Mouse (Mus musculus) intestine, embryonic 14.5 days (tissue): ENCODE measurements around the gene Slc25a41. TPM values are rescaled to one million over a fixed set of nuclear protein-coding genes. Genes with fewer than 3 reads are reported as not detected.

ENCODE experiments used
- ATAC-seq: fragments of 200-750 bp; cut with Nextera tagmentation; replicated peaks from 2 replicates; pipeline ENCODE4 v1.8.0; 2017; ENCODE audit warnings: low read depth, moderate number of reproducible peaks, moderate TSS enrichment, moderate library complexity; ENCODE audit not compliant: low FRiP score, low TSS enrichment
- DNase-seq: peaks from one replicate; pipeline ENCODE4 v3.0.0-alpha.2; 2018; ENCODE audit warnings: low spot score
- H3K27ac ChIP-seq: fragments of 300-500 bp; sonication (generic); 2 replicates; pipeline ENCODE4 v1.5.1; 2014; ENCODE audit warnings: low read depth, mild to moderate bottlenecking, control low read depth
- H3K27me3 ChIP-seq: fragments of 300-500 bp; sonication (generic); replicated peaks from 2 replicates; pipeline ENCODE4 v1.6.1; 2014; ENCODE audit warnings: low read length, control low read depth; ENCODE audit not compliant: control insufficient read depth, insufficient read depth
- H3K36me3 ChIP-seq: fragments of 300-500 bp; sonication (generic); 2 replicates; pipeline ENCODE4 v1.6.1; 2014; ENCODE audit warnings: low read length, control low read depth; ENCODE audit not compliant: control insufficient read depth, insufficient read depth
- H3K4me1 ChIP-seq: fragments of 300-500 bp; sonication (generic); replicated peaks from 2 replicates; pipeline ENCODE4 v1.6.1; 2014; ENCODE audit warnings: low read length, control low read depth, mixed read lengths; ENCODE audit not compliant: control insufficient read depth, insufficient read depth
- H3K4me2 ChIP-seq: fragments of 300-500 bp; sonication (generic); 2 replicates; pipeline ENCODE4 v1.6.1; 2014; ENCODE audit warnings: low read length
- H3K4me3 ChIP-seq: fragments of 300-500 bp; sonication (generic); 2 replicates; pipeline ENCODE4 v1.5.1; 2014; ENCODE audit warnings: low read depth, low read length, control low read depth, mixed read lengths
- H3K9ac ChIP-seq: fragments of 300-500 bp; sonication (generic); 2 replicates; pipeline ENCODE4 v1.6.1; 2014; ENCODE audit warnings: mild to moderate bottlenecking, low read length
- H3K9me3 ChIP-seq: fragments of 300-500 bp; sonication (generic); 2 replicates; pipeline ENCODE4 v1.6.1; 2016; ENCODE audit warnings: low read length, control low read depth; ENCODE audit not compliant: control insufficient read depth
- WGBS: fragments of 180-500 bp; shearing (Covaris S2); extraction: QIAGEN DNeasy Blood & Tissue Kit; methylation state at CpG from one replicate; pipeline ENCODE4 v1.1.7; 2014; 5-methylcytosine and 5-hydroxymethylcytosine counted together
- polyA plus RNA-seq: library from polyadenylated mRNA; unstranded; fragments of >200 nt; fragmentation: Nextera tagmentation; extraction: Ambion mirVana; gene quantifications from 2 replicates; pipeline ENCODE4 v1.2.1, GENCODE M21; 2014

Slc25a41 gene
- polyA plus RNA-seq, 1 experiment from 2014 or later, result not detected

GRCm38 (mm10) chr17:56985656-56986055 lies 55.8 kb downstream of the Slc25a41 start:
- ATAC-seq (no peak), DNase-seq (no peak)
- 80% methylated on average over 3 of the region's 3 CpGs for WGBS
- Histone ChIP-seq H3K4me3 (no peak overlapping the region), H3K27me3 (no peaks in the 10 kb centered on the region), H3K4me2 (no peak overlapping the region), H3K27ac (no peak overlapping the region), H3K9me3 (no peaks in the 10 kb centered on the region), H3K36me3 (no peaks in the 10 kb centered on the region), H3K9ac (no peak overlapping the region), H3K4me1 (no peaks in the 10 kb centered on the region)

GRCm38 (mm10) chr17:56984886-56985285 lies 56.6 kb downstream of the Slc25a41 start:
- H3K9me3 ChIP-seq, result no peaks in the 10 kb centered on the region
- H3K4me2 ChIP-seq, result no peak overlapping the region
- H3K9ac ChIP-seq, result no peak overlapping the region
- ATAC-seq (no peak), DNase-seq (no peak)
- no peak overlapping the region for H3K4me3 ChIP-seq
- 78% methylated on average over 9 of the region's 9 CpGs for WGBS
- H3K4me1 ChIP-seq, result no peaks in the 10 kb centered on the region
- H3K27ac ChIP-seq, result no peak overlapping the region
- H3K27me3 ChIP-seq, result no peaks in the 10 kb centered on the region
- H3K36me3 ChIP-seq, result no peaks in the 10 kb centered on the region

Other genes with a start within 250 kb of the Slc25a41 start
- gene Rfx2, start 210.6 kb downstream of the Slc25a41 start, polyA plus RNA-seq, result 4.5 and 4.9 TPM in 2 replicates
- gene Acsbg2, start 167.2 kb downstream of the Slc25a41 start, polyA plus RNA-seq, result not detected in 2 replicates
- 0.12 and 0.34 TPM in 2 replicates for gene 1700061G19Rik, start 166.2 kb downstream of the Slc25a41 start, polyA plus RNA-seq
- gene Mllt1, start 106.2 kb downstream of the Slc25a41 start, polyA plus RNA-seq, result 26.7 and 30.4 TPM in 2 replicates
- 0.09 and 0.28 TPM in 2 replicates for gene Acer1, start 59.5 kb downstream of the Slc25a41 start, polyA plus RNA-seq
- 186 and 190 TPM in 2 replicates for gene Clpp, start 51.3 kb downstream of the Slc25a41 start, polyA plus RNA-seq
- 48.0 and 49.1 TPM in 2 replicates for gene Alkbh7, start 44.3 kb downstream of the Slc25a41 start, polyA plus RNA-seq
- gene Pspn, start 41.6 kb downstream of the Slc25a41 start, polyA plus RNA-seq, result not detected in 2 replicates
- 60.5 and 64.2 TPM in 2 replicates for gene Gtf2f1, start 30.4 kb downstream of the Slc25a41 start, polyA plus RNA-seq
- gene Gm17949, start 30.2 kb downstream of the Slc25a41 start, polyA plus RNA-seq, result 0.15 and 0.20 TPM in 2 replicates
- 45.9 and 59.1 TPM in 2 replicates for gene Khsrp, start 10.1 kb downstream of the Slc25a41 start, polyA plus RNA-seq
- 60.3 and 75.4 TPM in 2 replicates for gene Crb3, start 17.5 kb upstream of the Slc25a41 start, polyA plus RNA-seq
- 11.2 and 12.2 TPM in 2 replicates for gene Slc25a23, start 18.2 kb upstream of the Slc25a41 start, polyA plus RNA-seq
- 6.3 and 6.4 TPM in 2 replicates for gene Dennd1c, start 36.9 kb upstream of the Slc25a41 start, polyA plus RNA-seq
- gene Tubb4a, start 46.1 kb upstream of the Slc25a41 start, polyA plus RNA-seq, result 36.4 and 43.1 TPM in 2 replicates
- 10.4 and 10.8 TPM in 2 replicates for gene Tnfsf9, start 63.7 kb upstream of the Slc25a41 start, polyA plus RNA-seq
- not detected in 2 replicates for gene Cd70, start 108.1 kb upstream of the Slc25a41 start, polyA plus RNA-seq
- gene Tnfsf14, start 152.5 kb upstream of the Slc25a41 start, polyA plus RNA-seq, result 0.19 TPM in 1 of 2 replicates, not detected in the other
- 0.66 and 0.70 TPM in 2 replicates for gene C3, start 186.5 kb upstream of the Slc25a41 start, polyA plus RNA-seq
- gene Gpr108, start 206.8 kb upstream of the Slc25a41 start, polyA plus RNA-seq, result 34.1 and 37.1 TPM in 2 replicates
- 40.5 and 41.6 TPM in 2 replicates for gene Trip10, start 207.8 kb upstream of the Slc25a41 start, polyA plus RNA-seq
- gene Vav1, start 237.4 kb upstream of the Slc25a41 start, polyA plus RNA-seq, result 2.1 and 3.8 TPM in 2 replicates